Mouse (Mus musculus): ENCODE measurements around the gene Lst1. TPM values are rescaled to one million over a fixed set of nuclear protein-coding genes. Genes with fewer than 3 reads are reported as not detected.

The Lst1 gene
- total and polyA plus RNA-seq, 3 experiments: 15.2 to 29.0 TPM; not detected in 1

- H3K9me3 ChIP-seq (replicated peaks; ENCODE audit: insufficient read depth, low read length): no peaks in the 10 kb centered on the region
- DNase-seq (ENCODE audit: low read depth, low spot score): no peak
These were observed 22.6 kb downstream of the Lst1 start for GRCm38 (mm10) chr17:35165451-35166155.

GRCm38 (mm10) chr17:35164568-35165450, 23.4 kb downstream of the Lst1 start, which contains the start of gene Prrc2a:
Gene Prrc2a (minus strand): TSS chr17:35164897.
- DNase-seq (ENCODE audit: low read depth, low spot score): peak; percentile 99
- Histone ChIP-seq H3K9me3 (replicated peaks; ENCODE audit: insufficient read depth, low read length) (no peaks in the 10 kb centered on the region), H3K27me3 (ENCODE audit: control insufficient read depth in 1 of 2, insufficient read depth in 2 of 2, low read length in 2 of 2) (no peaks in the 10 kb centered on the region), H3K4me1 (ENCODE audit: control insufficient read depth in 1 of 2, insufficient read depth in 2 of 2, low read length in 2 of 2) (peaks cover 3 to 13% of the 10 kb centered on the region in 2 experiments; a peak in 3 of 4 replicates), H3K27ac (ENCODE audit: control insufficient read depth, low read depth, low read length) (peak within 1 kb of the TSS; percentile 96), H3K9ac (ENCODE audit: control insufficient read depth, low read depth, low read length, poor library complexity, severe bottlenecking) (peak within 1 kb of the TSS; percentile 85), H3K79me2 (ENCODE audit: control insufficient read depth, insufficient read depth, low read length, poor library complexity) (peaks cover 50% of the 10 kb centered on the region), H3K36me3 (ENCODE audit: control insufficient read depth in 1 of 2, insufficient read depth in 2 of 2, low read length in 2 of 2) (peaks cover 21% of the 10 kb centered on the region in 2 experiments), H3K4me3 (ENCODE audit: control insufficient read depth in 1 of 2, insufficient read depth in 1 of 2, low read depth in 2 of 2, low read length in 2 of 2) (peak within 1 kb of the TSS; percentile 92 to 97)
- TF ChIP-seq ETS1 (IDR thresholded peaks at IDR 0.05; ENCODE audit: low read depth, low read length) (peak; percentile 34; the same call in 1 of the 2 replicates), ELF1 (IDR thresholded peaks at IDR 0.05; ENCODE audit: low read depth, low read length) (peak; percentile 67; the same call in 1 of the 2 replicates), ZMIZ1 (IDR thresholded peaks at IDR 0.05; ENCODE audit: low read depth, low read length) (peak; percentile 82), USF1 (IDR thresholded peaks at IDR 0.05; ENCODE audit: low read depth, low read length) (peak; percentile 38), SIN3A (IDR thresholded peaks at IDR 0.05; ENCODE audit: low read length) (peak; percentile 87), ZKSCAN1 (IDR thresholded peaks at IDR 0.05; ENCODE audit: low read depth, low read length) (no peak), MXI1 (IDR thresholded peaks at IDR 0.05; ENCODE audit: low read depth, low read length) (peak; percentile 58), HCFC1 (IDR thresholded peaks at IDR 0.05; ENCODE audit: low read depth, low read length) (peak; percentile 91), MYC (IDR thresholded peaks at IDR 0.05; ENCODE audit: low read depth, low read length) (peak; percentile 50; the same call in 1 of the 2 replicates), POLR2A (IDR thresholded peaks at IDR 0.05; ENCODE audit: control insufficient read depth in 1 of 2, insufficient read depth in 1 of 2, low read depth in 1 of 2, low read length in 2 of 2, poor library complexity in 1 of 2) (peak; percentile 64 to 75), NRF1 (IDR thresholded peaks at IDR 0.05; ENCODE audit: insufficient read depth, low read depth, low read length, poor library complexity, severe bottlenecking) (peak; percentile 93), USF2 (IDR thresholded peaks at IDR 0.05; ENCODE audit: borderline replicate concordance in 1 of 2, insufficient read depth in 1 of 2, low read depth in 1 of 2, low read length in 2 of 2) (no peak), POLR2AphosphoS2 (IDR thresholded peaks at IDR 0.05; ENCODE audit: low read length) (peak; percentile 51; the same call in 1 of the 2 replicates), GATA1 (IDR thresholded peaks at IDR 0.05; ENCODE audit: low read depth, low read length) (peak; percentile 92), ZNF384 (IDR thresholded peaks at IDR 0.05; ENCODE audit: low read depth, low read length) (peak; percentile 92), E2F4 (IDR thresholded peaks at IDR 0.05; ENCODE audit: borderline replicate concordance, low read depth, low read length) (no peak), GABPA (IDR thresholded peaks at IDR 0.05; ENCODE audit: low read depth, low read length) (no peak), TCF12 (IDR thresholded peaks at IDR 0.05; ENCODE audit: low read depth, low read length) (peak; percentile 27), MYB (IDR thresholded peaks at IDR 0.05; ENCODE audit: low read depth, low read length) (peak; percentile 95), KAT2A (conservative IDR thresholded peaks at IDR 0.05; ENCODE audit: low read depth, low read length) (peak; percentile 40; the same call in 1 of the 2 replicates), MAZ (IDR thresholded peaks at IDR 0.05; ENCODE audit: low read depth, low read length) (peak; percentile 92; the same call in 1 of the 2 replicates), UBTF (IDR thresholded peaks at IDR 0.05; ENCODE audit: borderline replicate concordance, insufficient read depth, low read depth, low read length) (no peak), MAX (IDR thresholded peaks at IDR 0.05; ENCODE audit: low read length) (peak; percentile 34; the same call in 1 of the 2 replicates), TBP (IDR thresholded peaks at IDR 0.05; ENCODE audit: low read depth, low read length) (peak; percentile 67; the same call in 1 of the 2 replicates), CHD2 (IDR thresholded peaks at IDR 0.05; ENCODE audit: low read length) (no peak), ZC3H11A (IDR thresholded peaks at IDR 0.05; ENCODE audit: low read depth, low read length) (no peak)

More at GRCm38 (mm10) chr17:35165451-35166155, 22.6 kb downstream of the Lst1 start:
- Histone ChIP-seq H3K79me2 (ENCODE audit: control insufficient read depth, insufficient read depth, low read length, poor library complexity) (peaks cover 43% of the 10 kb centered on the region), H3K27ac (ENCODE audit: control insufficient read depth, low read depth, low read length) (peak overlapping the region; percentile 96), H3K27me3 (ENCODE audit: control insufficient read depth in 1 of 2, insufficient read depth in 2 of 2, low read length in 2 of 2) (no peaks in the 10 kb centered on the region), H3K9ac (ENCODE audit: control insufficient read depth, low read depth, low read length, poor library complexity, severe bottlenecking) (peak overlapping the region; percentile 85), H3K4me1 (ENCODE audit: control insufficient read depth in 1 of 2, insufficient read depth in 2 of 2, low read length in 2 of 2) (peaks cover 3 to 13% of the 10 kb centered on the region in 2 experiments; a peak in 3 of 4 replicates), H3K4me3 (ENCODE audit: control insufficient read depth in 1 of 2, insufficient read depth in 1 of 2, low read depth in 2 of 2, low read length in 2 of 2) (peak overlapping the region; percentile 89 to 92), H3K36me3 (ENCODE audit: control insufficient read depth in 1 of 2, insufficient read depth in 2 of 2, low read length in 2 of 2) (peaks cover 13 to 21% of the 10 kb centered on the region in 2 experiments)
- TF ChIP-seq MXI1 (IDR thresholded peaks at IDR 0.05; ENCODE audit: low read depth, low read length): peak; percentile 51; the same call in 1 of the 2 replicates
- TF ChIP-seq JUND (IDR thresholded peaks at IDR 0.05; ENCODE audit: low read depth, low read length): no peak
- TF ChIP-seq SIN3A (IDR thresholded peaks at IDR 0.05; ENCODE audit: low read length): no peak

All from MEL (cell line).